Mouse (Mus musculus) small intestine, adult 10 weeks (tissue): ENCODE data around the gene Dlx2. TPM values are rescaled to one million over a fixed set of nuclear protein-coding genes. Genes with fewer than 3 reads are reported as not detected.

Source experiments
- polyA plus RNA-seq: library from polyadenylated mRNA; stranded (reverse); fragments of 350-450 nt; fragmentation: Illumina TruSeq; extraction: RNeasy Lipid Tissue Mini Kit (QIAGEN cat#74804); gene quantifications from one replicate; pipeline ENCODE4 v1.2.3, GENCODE M21; 2014; ENCODE audit warnings: low replicate concordance

Gene Dlx2
- polyA plus RNA-seq, result not detected

GRCm38 (mm10) chr2:71546640-71547071 lies at the start of gene Dlx2:
Gene Dlx2, minus strand, starts transcription at chr2:71546754.

GRCm38 (mm10) chr2:71528014-71528713 lies 18.4 kb downstream of the Dlx2 start, which contains the start of gene Dlx1:
Gene Dlx1, plus strand, starts transcription at chr2:71528113.

Other genes starting within 250 kb of the Dlx2 start
- gene Slc25a12, start 179.0 kb downstream of the Dlx2 start, polyA plus RNA-seq, result 3.5 TPM
- 101 TPM for gene Hat1, start 157.8 kb downstream of the Dlx2 start, polyA plus RNA-seq
- 21.2 TPM for gene Metap1d, start 93.5 kb downstream of the Dlx2 start, polyA plus RNA-seq
- 0.37 TPM for gene Dlx1, start 18.6 kb downstream of the Dlx2 start, polyA plus RNA-seq
- 195 TPM for gene Itga6, start 198.9 kb upstream of the Dlx2 start, polyA plus RNA-seq